Mouse (Mus musculus) hindlimb bud, embryonic 11.5 days (tissue): ENCODE results near the gene Gng4.
"Not testable (repeated sequence)": the region's sequence is repeated elsewhere in the genome, so short reads cannot be mapped to it uniquely, and the experiment has no call there.

Experiments
- DNase-seq: peaks from one replicate; pipeline ENCODE4 v3.0.0-alpha.2; 2012; ENCODE audit warnings: low read depth, low spot score; ENCODE audit errors: extremely low spot score

Gng4 gene

DNA sequence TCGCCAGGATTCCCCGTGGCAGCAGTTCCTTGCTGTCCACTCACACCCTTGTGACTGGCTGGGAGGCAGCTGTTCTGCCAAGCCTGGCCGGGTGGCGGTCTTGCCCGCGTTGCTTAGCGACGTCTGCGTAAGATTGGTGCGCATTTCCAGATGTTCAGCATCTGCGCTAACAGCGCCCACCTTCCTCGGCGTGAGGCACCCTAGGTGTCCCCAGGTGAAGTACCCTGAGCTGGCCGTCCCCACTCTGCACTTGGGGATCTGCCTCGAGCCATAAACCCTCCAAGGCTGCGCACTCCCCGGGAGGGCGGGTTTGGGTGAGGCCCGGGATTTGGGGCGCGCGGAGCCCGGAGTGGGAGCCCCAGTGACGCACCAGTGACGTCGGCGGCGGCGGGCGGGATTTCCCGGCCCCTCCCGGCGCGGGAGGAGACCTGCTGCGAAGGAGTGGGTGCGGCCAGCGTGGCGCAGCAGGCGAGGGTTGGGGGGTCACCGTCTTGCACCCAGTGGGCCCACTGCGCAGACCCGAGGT, at the start of gene Gng4:
Gng4 (plus strand) TSS at position 166 of the 526 bp plus-strand sequence.
- DNase-seq: no peak

DNA sequence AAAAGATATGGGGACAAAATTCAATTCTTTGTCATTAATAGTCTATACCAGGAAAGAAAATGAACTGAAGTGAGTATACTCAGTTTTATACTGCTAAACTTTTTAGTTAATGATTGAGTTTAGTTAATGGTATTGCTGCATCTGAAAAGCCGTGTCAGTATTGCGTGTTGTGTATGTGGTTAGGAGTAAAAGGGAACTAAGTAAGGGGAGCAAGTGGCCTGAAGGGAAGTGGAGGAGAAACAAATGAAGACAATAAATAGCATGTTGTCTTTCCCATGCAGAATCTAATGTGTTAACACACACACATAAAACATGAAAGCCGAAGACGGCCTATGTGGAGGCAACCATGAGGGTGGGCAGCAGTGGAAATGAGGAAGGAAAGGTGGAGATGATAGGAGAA, 44.6 kb upstream of the Gng4 start:
- no peak for DNase-seq

DNA sequence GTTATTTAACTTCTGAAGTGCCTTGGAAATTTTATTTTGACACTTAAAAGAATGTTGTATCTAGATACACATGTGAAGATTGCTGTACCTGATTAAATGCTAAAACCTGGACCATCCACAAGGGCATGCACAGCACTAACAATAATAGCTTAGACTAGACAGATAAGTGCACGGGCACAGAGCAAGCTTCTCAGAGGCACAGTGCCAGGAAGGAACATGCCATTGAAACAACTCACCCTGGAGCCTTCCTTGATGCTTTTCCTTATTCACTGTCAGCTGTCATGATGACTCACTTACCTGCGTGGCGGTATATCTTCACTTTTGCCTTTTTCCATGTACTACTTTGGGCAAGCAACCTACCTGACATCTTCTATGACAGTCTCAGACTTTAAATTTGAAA, 37.9 kb upstream of the Gng4 start:
- DNase-seq: no peak

DNA sequence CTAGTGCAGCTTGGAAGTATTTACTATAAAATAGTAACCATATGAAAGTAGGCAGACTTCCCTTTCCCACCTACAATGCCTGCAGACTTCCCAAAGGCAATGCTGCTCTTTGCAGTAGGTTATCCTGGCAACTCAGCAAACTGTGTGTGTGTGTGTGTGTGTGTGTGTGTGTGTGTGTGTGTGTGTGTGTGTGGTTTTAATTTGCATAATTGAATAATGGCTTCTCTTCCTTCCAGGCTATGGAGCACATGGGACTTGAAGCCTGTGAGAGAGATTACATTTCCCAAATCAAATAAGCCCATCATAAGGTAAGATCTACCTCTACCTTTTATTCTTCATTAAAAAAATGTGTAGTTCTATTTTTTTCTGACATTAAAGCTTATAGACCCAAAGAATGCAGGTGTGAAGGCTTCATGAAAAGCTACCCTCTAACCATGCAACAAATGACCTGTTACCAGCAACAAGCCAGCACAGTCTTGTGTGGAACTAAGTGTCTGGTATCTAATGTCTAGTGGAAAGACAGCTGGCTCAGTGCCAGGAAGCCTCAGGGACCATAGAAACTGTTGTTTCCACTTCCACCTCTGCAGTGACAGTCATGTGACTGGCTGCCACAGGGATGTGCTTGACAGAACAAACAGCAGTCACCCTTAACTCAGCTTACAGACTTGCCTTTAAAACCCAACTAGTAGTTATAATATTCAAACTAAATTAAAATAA, 7.9 kb upstream of the Gng4 start:
- no peak for DNase-seq

DNA sequence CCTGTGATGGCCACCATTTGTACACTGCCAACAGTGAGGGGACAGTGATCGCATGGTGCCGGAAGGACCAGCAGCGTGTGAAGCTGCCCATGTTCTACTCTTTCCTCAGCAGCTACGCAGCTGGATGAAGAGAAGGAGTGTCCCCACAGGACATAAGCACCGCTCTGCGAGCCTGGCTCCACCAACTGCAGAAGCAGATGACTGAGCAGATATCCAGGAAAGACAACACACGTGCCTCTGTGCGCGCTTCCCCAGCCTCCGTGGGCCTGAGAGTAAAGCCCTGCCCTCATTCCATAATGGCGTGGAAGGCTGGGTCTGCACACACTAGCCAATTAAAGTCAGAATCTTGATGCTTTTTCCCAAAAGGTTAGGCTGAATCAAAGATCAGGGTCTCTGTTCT, 6.8 kb upstream of the Gng4 start:
- DNase-seq: no peak

DNA sequence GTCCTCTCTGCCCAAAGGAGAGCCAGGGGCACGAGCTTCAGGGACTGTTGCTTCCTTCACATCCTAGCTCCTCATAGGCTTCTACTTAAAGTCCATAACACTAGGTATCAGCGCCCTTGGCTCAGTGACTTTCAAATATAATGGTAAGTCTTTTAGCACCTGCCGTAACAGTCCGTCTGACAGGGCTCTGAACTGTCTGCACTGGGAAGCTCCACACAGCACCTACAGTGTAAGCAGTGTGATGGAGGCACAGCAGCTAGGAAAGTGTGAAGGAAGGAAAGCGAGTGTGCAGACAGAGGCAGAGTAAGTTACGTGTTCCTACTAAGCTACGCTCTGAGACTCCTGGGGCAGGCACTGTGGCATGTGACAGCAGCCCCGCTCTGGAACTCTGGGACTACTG, 6.2 kb upstream of the Gng4 start:
- DNase-seq: no peak

DNA sequence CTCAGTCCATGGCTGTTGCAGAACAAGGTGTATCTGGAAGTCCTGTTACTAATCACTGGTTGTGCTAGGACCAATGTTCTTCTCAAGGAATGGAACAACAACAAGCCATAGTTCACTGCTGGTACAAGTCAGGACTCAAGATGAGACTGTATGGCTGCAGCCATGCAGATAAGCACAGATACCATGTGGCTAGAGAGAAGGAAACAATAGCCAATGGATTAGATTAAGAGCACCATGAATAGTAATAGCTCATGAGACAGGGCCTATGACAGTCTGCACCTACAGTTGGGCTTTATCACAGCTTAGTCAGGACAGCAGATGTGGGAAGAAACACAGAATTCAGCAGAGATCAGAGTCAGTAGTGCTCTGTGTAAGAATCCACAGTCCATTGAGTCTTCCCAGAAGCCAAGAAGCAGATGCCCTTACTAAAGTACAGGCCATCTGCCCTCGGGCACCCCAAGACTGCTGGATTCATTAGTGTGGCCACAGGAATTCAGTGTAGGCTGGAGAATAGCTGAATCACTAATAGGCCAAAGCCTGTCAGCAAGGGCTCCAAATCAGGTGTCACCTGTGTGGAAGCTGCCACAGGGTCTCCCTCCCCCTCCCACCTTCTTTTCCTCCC, 4.9 kb upstream of the Gng4 start:
- DNase-seq: no peak

DNA sequence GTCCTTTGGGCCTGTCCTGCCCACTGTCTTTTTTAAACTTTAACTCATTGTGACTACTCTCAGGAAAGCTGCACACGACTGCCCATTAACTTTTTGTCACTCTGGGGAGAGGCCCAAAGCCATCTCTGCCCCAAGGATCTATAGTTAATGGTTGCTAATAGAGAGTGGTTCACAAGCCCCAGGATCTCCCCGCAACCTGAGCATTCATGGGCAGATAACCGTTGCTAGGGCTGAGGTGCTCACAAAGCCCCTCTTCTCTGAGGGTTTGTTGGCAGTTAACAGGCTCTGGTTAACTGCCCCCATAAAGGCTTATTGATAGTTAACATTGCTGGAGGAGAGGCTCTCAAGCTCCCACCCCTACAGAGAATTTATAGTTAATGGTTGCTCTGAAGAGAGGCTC, 3.6 kb upstream of the Gng4 start:
- no peak for DNase-seq

DNA sequence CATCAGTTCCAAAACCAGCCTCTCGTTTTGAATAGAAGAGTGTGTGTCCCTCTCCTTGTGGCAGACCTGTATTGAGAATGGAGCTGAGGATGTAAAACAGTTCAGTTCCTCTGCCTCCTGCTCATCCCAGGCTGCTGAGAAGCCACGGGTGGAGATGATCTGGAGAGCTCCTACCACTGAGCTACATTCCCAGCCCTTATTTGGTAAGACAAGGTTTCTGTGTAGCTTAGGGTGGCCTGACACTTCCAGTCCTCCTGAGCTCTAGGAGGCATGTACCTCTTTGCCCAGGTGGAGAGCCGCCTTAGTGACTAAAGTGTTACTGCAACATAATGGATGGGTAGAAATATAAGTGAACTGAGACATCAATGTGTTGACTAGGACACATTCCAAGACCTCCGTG, 2.8 kb upstream of the Gng4 start:
- no peak for DNase-seq

DNA sequence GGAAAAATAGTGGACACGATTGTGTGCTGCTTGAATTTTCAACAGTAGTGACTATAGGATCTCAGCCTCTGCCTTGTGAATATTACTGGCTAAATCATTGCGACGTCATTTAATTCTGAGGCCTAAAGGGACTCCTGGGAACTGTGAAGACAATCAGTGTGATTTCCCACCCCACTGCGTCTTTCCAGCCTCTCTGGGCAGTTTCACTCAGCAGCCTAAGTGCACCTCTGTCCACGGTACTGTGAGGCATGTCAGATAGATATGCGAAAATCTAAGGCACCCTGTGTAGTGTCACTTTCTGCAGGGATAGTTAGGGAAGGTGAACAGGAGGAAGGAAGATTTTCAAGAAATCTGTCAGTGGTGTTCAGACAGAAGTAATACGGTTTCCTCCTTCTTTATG, 563 bp upstream of the Gng4 start:
- no peak for DNase-seq

DNA sequence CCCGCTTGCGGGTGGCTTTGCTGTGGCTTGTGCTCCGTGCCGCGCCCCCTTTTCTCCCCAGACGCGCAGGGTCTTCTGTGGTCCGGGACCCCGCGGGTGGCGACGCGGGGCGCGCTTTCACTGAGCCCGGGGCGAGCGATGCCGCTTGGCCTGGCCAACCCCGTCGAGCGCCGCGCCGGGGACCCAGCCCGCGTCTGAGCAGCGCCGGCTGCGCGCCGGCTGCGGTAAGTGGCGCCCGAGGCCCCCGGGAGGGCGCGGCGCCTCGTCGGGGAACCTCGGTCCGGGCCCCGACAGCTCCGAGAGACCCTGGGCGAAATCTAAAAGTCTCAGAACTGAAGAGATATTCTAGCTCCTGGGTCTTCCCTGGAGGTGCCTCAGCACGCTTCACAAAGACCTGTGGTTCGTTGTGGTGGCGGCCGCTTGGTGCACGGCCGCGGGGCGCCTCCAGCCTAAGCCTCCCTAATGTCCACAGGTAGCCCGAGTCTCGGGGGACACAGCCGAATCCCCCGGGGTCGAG, 619 bp downstream of the Gng4 start:
- DNase-seq: no peak

DNA sequence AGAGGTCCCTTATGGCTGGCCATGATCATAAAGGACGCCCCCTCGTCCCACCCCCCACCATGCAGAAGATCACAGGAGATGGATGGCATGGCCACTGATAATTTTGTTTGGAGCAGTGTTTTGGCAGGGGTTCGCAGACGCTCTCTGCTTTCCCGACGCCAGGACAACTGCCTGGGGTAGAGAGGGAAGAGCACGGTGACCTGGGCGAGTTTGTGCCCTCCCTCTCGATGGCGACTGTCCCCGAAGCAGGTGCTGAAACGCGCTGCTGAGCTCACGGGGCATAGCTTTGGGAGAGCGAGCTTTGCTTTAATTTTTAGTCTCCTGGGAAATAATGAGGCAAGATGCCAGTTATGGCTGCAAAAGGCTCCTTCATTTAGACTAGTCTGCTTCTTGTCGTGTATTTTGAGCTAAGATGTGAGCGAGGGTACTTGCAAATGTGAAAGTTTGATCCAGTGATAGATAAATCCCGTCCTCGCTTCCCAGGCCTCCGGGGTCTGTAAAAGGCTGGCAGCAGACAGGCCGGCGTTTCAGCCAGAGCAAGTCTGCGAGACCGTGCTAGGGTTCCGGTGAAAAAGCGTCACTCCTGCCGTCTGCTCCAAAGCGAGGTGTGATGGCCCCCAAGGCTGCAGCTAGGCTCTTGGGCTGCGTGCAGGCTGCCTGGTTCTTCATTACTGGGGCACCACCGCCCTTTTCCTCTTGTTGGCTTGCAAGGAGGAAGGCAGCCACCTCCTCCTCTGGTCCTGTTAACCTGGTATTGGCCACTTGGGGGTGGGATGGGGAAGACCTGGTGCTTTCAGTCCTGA, 1.3 kb downstream of the Gng4 start:
- no peak for DNase-seq

DNA sequence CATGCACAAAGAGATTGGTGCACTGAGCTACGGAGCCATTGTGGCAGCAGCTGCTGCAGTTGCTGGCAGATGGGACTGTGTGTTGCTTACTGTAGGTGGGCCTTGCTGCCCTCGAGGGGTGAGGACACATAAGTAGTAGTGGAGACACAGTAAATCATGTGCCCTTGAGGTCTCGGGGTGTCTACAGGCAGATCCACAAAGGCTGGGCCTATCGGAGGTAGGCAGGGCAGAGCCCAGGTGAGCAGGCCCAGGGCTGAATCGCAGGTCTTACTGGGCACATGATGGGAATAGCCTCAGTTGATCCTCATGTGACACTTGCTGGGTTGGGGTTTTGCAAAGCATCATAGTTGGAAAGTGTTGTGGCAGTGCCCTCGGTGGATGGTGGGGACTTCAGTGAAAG, 3.1 kb downstream of the Gng4 start:
- DNase-seq: no peak

DNA sequence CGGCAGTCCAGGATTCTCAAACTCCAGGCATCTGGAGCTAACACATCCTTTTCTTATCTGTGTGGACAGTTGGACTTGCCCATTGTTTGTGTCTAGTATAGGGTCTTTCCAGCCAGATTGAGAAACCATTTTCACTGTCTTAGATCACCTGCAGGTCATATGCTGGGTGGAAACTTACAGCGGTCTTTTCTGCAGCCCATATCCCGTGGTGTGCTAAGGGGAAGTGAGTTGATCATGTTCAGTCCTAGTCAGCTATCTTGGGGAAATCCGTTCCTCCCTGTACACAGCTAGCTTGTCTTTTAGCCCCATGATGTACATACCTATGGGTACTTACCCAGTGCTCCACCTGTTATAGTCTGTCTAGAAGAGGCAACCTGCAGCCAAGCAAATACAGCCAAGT, 4.2 kb downstream of the Gng4 start:
- no peak for DNase-seq

DNA sequence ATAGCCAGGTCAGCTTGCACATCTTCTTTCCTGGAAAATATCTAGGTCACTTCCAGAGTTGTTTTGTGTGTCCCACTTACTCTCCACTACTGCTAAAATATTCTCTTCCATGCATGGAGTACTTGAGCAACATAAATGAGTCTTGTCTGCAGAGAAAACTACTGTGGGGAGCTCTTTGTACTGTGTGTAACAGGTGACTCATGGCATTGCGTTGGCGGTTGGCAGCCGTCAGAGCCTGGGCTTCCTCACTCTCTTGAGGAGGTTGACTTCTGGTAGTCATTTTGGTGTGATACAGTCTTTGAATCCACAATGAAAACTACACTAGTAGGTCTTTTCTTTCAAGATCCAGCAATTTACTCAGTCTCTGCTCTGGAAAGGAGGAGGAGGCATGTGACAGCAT, 8.1 kb downstream of the Gng4 start:
- DNase-seq: no peak

DNA sequence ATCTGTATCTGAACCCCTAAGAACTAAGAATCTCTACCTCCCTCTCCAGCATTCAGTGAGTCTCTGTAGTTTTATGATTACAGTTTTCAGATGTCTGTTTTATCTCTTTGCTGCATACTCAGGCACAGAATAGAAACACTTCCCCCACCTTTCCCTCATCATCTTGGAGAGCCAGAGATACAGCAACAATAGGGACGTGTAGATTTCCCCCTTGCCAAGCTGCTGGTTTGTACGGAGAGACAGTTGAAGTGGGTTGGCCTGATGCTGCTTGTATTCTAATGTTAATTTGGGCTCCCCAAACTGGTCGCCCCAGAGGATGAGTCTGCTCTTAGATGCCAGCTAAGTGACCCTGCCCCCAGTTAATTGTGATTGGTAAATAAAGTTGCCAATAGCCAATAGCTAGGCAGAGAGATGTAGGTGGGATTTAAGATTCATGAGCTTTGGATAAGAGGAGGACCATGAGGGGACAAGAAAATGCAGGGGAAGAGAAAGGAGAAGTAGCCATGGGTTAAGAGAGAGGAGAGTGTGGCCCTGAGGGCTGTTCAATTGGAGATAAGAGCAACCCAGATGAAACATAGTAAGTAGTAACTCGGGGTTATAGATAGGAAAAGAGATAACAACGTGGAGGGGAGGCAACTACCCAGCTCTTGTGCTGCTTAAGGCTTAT, 11.4 kb downstream of the Gng4 start:
- DNase-seq: no peak

DNA sequence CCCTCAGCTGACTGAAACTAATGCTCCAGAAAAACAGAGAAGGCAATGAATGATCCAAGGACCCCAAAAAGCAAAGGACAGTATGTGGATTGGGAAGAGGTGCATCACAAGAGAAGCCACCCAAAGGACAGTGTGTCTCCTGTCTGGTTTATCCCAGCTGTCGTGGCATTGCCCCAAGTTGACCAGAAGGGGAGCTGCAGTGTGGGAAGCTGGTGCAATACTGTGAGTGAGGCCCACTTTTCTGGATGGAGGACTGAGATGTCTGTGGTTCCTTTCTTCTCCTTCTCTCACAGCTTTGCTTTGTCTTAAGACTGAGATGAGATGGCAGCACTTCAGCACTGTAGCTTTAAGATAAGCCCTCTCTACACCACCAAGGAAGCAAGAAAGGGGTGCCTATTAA, 12.2 kb downstream of the Gng4 start:
- no peak for DNase-seq

DNA sequence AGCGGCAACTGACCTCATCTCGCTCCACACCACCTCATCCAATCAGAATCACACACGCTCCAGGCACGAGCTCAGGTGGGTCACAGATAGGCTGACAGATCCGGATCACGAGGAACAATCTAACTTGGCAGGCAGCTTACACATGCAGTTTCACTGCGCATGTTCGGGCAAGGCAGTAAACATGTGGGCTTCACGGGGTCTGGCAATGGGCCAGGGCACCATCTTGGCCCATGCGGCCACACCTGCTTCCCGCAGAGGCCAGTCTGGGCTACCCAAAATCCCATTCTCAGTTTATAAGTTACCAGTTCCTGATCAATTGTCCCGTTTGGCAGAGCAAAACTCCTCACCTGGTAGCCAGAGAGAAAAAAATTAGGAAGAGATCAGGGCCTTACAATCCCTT, 14.0 kb downstream of the Gng4 start:
- DNase-seq: not testable (repeated sequence)

DNA sequence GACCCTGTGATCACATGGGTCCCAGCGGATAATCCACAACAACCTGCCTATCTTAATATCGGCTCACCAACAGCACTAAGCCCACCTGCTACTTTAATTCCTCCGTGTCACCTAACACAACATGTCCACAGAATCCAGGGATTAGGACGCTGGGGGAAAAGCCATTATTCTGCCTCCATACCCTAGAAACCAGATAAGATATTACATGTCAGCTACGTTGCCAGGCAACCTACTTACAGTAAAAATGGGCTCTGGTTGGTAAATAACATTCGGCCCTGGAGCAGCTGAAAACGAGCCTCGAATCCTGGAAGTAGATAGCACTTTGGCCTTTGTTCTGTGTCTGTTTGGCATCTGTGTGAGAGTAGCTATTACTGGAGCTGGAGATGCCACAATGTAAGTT, 14.9 kb downstream of the Gng4 start:
- no peak for DNase-seq

DNA sequence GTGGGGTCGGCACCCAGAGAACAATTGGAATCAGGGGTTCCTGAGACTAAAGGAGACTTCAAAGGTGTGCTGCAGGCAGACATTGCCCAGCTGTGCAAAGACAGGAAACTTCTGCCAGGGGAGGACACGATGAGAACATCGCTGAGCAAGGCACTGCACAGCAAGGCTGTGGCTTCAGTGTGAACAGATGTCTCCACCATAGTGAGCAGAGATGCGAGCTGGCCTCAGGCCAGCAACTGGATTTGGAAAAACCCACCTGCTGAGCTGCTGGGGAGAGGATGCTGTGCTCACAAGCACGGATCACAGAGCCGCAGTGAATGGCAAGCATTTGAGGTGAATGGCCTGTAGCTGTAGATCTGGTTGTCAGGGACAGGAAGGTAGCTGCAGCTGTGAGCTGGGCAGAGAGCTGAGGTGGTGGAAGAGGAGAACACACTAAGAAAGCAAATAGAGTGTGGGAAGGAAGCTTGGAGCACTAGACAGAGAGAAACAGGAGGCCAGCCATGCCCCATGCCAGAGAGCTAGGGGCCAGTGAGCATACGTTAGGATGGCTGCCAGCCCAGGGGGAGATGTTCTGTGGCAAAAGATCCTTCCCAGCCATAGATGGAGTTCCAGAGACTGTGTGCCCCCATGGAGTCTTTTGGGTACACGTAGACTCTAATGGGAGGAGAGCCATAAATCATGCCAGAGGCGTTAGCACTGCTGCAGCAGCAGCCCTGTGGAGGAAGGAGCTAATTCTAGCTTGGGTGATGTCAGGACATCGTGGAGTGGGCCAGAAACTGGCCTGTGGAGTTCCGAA, 24.7 kb downstream of the Gng4 start:
- DNase-seq: no peak
